Mouse (Mus musculus) bone marrow macrophage, adult 2 months (primary cell): ENCODE data around the gene Fcrl5.

Experiments
- CTCF ChIP-seq: IDR thresholded peaks from 2 replicates; pipeline ENCODE4 v1.5.1; 2012; ENCODE audit warnings: low read depth, mild to moderate bottlenecking, low read length, moderate library complexity
- POLR2A ChIP-seq: IDR thresholded peaks from 2 replicates; pipeline ENCODE4 v1.6.1; 2012; ENCODE audit warnings: mild to moderate bottlenecking, low read depth, low read length, borderline replicate concordance

DNA sequence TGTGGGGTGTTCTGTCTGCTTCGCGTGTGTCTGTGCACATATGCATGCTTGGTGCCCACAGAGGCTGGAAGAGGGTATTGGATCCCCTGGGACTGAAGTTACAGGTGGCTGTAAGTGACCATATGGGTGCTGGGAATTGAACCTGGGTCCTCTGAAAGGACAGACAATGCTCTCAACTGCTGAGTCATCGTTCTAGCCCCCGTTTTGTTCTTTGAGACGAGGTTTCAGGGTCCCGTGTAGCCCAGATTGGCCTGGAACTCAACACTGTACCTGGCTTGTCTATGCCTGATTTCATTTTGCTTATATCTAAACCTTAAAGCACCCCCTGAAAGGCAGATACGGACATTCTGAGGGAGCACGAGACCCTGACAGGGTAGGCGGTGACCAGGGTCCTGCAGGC, 75.3 kb downstream of the Fcrl5 start:
- no peak for TF ChIP-seq CTCF
- TF ChIP-seq POLR2A, result no peak
